Mouse (Mus musculus) heart, postnatal 10 days (tissue): ENCODE results near the gene Rnf5. TPM values are rescaled to one million over a fixed set of nuclear protein-coding genes. Genes with fewer than 3 reads are reported as not detected.
A peak's percentile ranks its signal among the peaks of the same experiment; 100 is the strongest.

Experiments used
- DNase-seq, 2 experiments: peaks; one replicate each; pipeline ENCODE4 v3.0.0; 2021
- intact Hi-C: fragments of 180-260 bp; cut with DNase I; formaldehyde crosslinking; loops from one replicate; pipeline ENCODE4 v1.15.1; 2025
- total RNA-seq, 2 experiments: library from RNA; stranded (reverse); gene quantifications; 2 replicates each; pipeline ENCODE4 v1.2.3; 2021

Rnf5 gene
- total RNA-seq, 2 experiments from 2014 or later = 37.0 to 39.2 TPM

- DNase-seq = no peak
- intact Hi-C loops = no loop called here
Measured at GRCm38 (mm10) chr17:34561200-34561599, 42.3 kb downstream of the Rnf5 start.

- DNase-seq = no peak
- intact Hi-C loops = no loop called here
Measured at GRCm38 (mm10) chr17:34560438-34560837, 43.1 kb downstream of the Rnf5 start.

DNA sequence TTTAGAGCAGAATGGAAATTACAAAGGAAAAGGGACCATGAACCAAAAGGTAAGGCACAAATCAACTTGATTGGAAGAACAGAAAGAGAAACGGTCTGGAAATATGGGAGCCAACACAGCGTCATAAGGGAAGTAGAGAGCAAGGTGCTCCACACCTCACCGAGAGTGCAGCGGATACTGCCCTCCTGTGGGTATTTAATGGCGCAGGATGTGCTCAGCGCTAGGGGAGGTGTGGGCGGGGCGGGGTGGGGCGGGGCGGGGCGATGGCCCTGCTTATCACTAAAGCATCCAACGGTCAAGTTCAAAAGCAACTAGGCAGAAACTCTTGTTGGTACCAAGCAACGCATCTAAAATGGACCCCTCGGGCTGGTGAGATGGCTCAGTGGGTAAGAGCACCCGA is 43.6 kb downstream of the Rnf5 start:
- no peak for DNase-seq
- intact Hi-C loops = loop anchor here (5.0 to 10.0 kb wide), 2 partner anchors 57 to 415 kb away; partner anchors contain the start of genes Egfl8 and H2-DMb2

DNA sequence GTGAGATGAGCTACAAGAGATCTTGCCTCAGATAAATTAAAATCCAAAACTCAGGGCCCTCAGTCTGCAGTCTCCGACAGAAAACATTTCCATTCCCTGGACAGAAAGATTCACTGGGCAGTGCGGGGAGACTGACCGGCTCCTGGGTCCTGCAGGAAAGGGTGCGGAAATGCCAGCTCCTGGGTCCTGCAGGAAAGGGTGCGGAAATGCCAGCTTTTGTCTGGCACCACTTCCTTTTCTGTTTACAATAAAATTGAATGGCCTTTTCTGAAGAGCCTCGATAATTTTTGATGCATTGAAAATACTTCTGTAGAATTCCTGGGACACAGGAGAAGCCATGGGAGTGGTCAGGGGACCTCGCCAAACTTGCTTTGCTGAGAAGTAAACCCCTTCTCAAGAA is 44.4 kb downstream of the Rnf5 start:
- intact Hi-C loops = loop anchor here (5.0 to 10.0 kb wide), 2 partner anchors 58 to 414 kb away; partner anchors contain the start of genes Egfl8 and H2-DMb2
- no peak for DNase-seq

- no peak for DNase-seq
- intact Hi-C loops = loop anchor here (5.0 to 10.0 kb wide), 2 partner anchors 60 to 413 kb away; partner anchors contain the start of genes Egfl8 and H2-DMb2
Measured at GRCm38 (mm10) chr17:34557411-34557810, 46.1 kb downstream of the Rnf5 start.

DNA sequence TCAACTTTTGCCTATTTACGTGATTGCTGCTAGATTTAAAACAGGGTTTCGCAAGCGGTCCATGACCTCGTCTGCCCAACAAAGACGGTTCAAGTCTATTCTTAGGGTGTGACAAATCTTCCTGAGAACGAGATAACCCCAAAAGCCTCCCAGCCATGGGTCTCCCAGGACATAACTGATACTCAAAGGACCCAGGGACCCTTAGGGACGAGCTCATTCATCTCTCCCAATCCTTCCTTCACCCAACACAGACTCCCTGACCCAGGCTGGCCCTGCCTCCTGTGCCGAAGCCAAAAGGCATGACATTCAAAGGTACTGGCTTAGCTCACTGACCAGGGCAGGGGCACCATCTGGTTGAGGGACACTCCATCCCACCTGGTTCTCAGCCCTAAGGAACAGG is 47.1 kb downstream of the Rnf5 start:
- intact Hi-C loops = loop anchor here (5.0 to 10.0 kb wide), 2 partner anchors 61 to 412 kb away; partner anchors contain the start of genes Egfl8 and H2-DMb2
- no peak for DNase-seq

DNA sequence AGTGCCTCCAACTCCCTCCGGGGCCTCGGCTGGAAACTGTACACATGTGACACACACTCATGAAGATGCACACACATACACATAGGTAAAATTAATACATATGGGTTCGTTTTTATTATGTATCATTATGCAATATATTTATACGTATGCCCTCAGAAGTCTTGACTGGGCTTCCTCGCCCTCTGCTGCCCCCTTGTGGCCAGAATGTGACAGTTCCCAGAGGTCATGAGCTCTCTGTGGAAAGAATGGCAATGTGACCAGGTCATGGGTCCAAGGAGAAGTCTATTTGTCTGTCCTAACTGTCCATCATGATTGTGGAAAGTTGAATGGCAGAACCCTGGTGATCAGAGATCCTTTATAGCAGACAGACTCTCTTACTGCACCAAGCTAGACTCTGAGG is 48.0 kb downstream of the Rnf5 start:
- DNase-seq = peak; percentile 81 to 89
- intact Hi-C loops = loop anchor here (2.0 to 10.0 kb wide), 3 partner anchors 62 to 411 kb away; partner anchors contain the start of genes Egfl8 and H2-DMb2

Other genes with a start within 250 kb of the Rnf5 start
- under 1 TPM; 0.22 to 0.30 TPM for gene Btnl2, start 248.9 kb downstream of the Rnf5 start, total RNA-seq
- gene Btnl1, start 226.6 kb downstream of the Rnf5 start, total RNA-seq = not detected
- gene BC051142, start 204.9 kb downstream of the Rnf5 start, total RNA-seq = not detected
- gene Btnl4, start 126.4 kb downstream of the Rnf5 start, total RNA-seq = not detected
- not detected for gene Btnl6, start 86.3 kb downstream of the Rnf5 start, total RNA-seq
- gene Notch4, start 39.4 kb downstream of the Rnf5 start, total RNA-seq = 10 to 100 TPM; 41.8 to 56.5 TPM
- 1 to 10 TPM; 5.1 to 5.6 TPM for gene Gpsm3, start 13.9 kb downstream of the Rnf5 start, total RNA-seq
- 10 to 100 TPM; 26.1 to 30.4 TPM for gene Pbx2, start 12.4 kb downstream of the Rnf5 start, total RNA-seq
- gene Ager, start 5.8 kb downstream of the Rnf5 start, total RNA-seq = 1 to 10 TPM; 1.1 to 1.6 TPM
- gene Agpat1, start 572 bp upstream of the Rnf5 start, total RNA-seq = 10 to 100 TPM; 54.4 to 56.5 TPM
- gene Egfl8, start 12.3 kb upstream of the Rnf5 start, total RNA-seq = 1 to 10 TPM; 2.1 to 3.5 TPM
- 10 to 100 TPM; 39.0 to 45.7 TPM for gene Ppt2, start 24.8 kb upstream of the Rnf5 start, total RNA-seq
- gene Prrt1, start 25.8 kb upstream of the Rnf5 start, total RNA-seq = 1 to 10 TPM in 1 of 2 experiments, under 1 TPM in 1; 0.89 to 1.2 TPM
- 1 to 10 TPM; 8.5 to 9.9 TPM for gene Fkbpl, start 41.1 kb upstream of the Rnf5 start, total RNA-seq
- gene Atf6b, start 43.5 kb upstream of the Rnf5 start, total RNA-seq = 10 to 100 TPM; 19.0 to 19.3 TPM
- 10 to 100 TPM; 63.9 to 66.5 TPM for gene Tnxb, start 66.8 kb upstream of the Rnf5 start, total RNA-seq
- 10 to 100 TPM; 15.8 to 19.5 TPM for gene C4b, start 140.2 kb upstream of the Rnf5 start, total RNA-seq
- not detected for gene Cyp21a1, start 200.9 kb upstream of the Rnf5 start, total RNA-seq
- gene Stk19, start 233.3 kb upstream of the Rnf5 start, total RNA-seq = 10 to 100 TPM; 12.5 to 13.5 TPM
- gene Dxo, start 233.3 kb upstream of the Rnf5 start, total RNA-seq = 10 to 100 TPM; 16.9 to 20.5 TPM
- gene Skiv2l, start 246.5 kb upstream of the Rnf5 start, total RNA-seq = 10 to 100 TPM; 27.6 to 29.3 TPM
- gene Nelfe, start 246.7 kb upstream of the Rnf5 start, total RNA-seq = 10 to 100 TPM; 21.0 to 21.3 TPM